Mouse (Mus musculus): ENCODE results near the gene Olfr630. TPM values are rescaled to one million over a fixed set of nuclear protein-coding genes. Genes with fewer than 3 reads are reported as not detected.
A peak's percentile ranks its signal among the peaks of the same experiment; 100 is the strongest.
"Not testable (repeated sequence)": the region's sequence is repeated elsewhere in the genome, so short reads cannot be mapped to it uniquely, and the experiment has no call there.

The Olfr630 gene
- polyA plus RNA-seq (2014; fragmentation: Nextera tagmentation; extraction: Ambion mirVana) = not detected in 2 replicates

DNA sequence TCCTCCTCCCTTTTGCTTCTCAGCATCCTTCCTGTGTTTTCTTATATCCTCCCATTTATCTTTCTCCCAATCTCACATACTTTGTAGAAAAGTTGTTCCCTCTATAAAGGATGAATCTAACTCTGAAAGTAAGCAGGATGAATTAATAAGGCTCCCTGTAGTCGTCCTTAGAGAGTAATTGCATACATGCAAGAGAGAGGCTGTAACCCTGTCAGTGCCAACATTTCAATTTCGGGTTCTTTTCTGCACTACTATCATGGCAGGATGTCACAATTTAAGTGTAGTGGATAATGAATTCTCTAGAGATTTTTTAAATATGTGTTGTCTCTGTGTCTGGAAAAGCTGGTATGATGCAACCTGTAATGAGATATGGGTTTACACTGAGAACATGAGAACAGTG lies at the start of gene Olfr630:
Olfr630 (minus strand) TSS at position 101 of the 400 bp plus-strand sequence.
- H3K9me3 ChIP-seq (replicated peaks; ENCODE audit: control insufficient read depth, low read length) = no peaks in the 10 kb centered on the region
- H3K27me3 ChIP-seq (ENCODE audit: control insufficient read depth, insufficient read depth, low read length) = no peaks in the 10 kb centered on the region
- DNase-seq (ENCODE audit: low spot score) (no peak), ATAC-seq (replicated peaks; ENCODE audit: insufficient number of reproducible peaks, low FRiP score, low TSS enrichment, low read depth) (no peak)
- no peaks in the 10 kb centered on the region for H3K4me1 ChIP-seq (ENCODE audit: control insufficient read depth, insufficient read depth, low read length)
- H3K4me2 ChIP-seq (ENCODE audit: low read depth, low read length) = no peak within 1 kb of the TSS
- H3K4me3 ChIP-seq (ENCODE audit: low read depth, low read length) = no peak within 1 kb of the TSS
- H3K27ac ChIP-seq (replicated peaks; ENCODE audit: low read depth, low read length) = no peak within 1 kb of the TSS
- 45% methylated on average over 2 of the region's 2 CpGs for WGBS
- no peaks in the 10 kb centered on the region for H3K36me3 ChIP-seq (replicated peaks; ENCODE audit: control insufficient read depth, insufficient read depth, low read depth, low read length)
- no peak within 1 kb of the TSS for H3K9ac ChIP-seq (replicated peaks; ENCODE audit: low read length)

DNA sequence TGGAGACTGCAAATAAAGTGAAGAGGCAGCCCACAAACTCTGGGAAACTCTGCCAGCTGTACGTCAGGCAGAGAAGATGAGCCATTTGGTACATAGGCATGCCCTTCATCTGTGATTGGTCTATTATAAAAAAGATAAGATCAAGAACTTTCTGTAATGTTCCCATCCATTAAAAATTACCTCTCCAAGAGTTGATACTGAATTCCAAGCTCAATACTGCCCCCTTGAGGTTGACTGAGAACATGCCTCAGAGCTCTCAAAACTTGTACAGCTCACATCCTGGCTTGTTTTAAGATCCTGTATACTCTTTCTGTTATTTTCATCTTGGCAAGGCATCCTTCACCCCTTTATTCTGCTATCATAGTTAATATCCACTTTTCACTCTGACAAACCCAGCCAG lies 49.7 kb upstream of the Olfr630 start:
- Histone ChIP-seq H3K4me1 (ENCODE audit: control insufficient read depth, insufficient read depth, low read length) (no peaks in the 10 kb centered on the region), H3K9ac (replicated peaks; ENCODE audit: low read length) (no peak overlapping the region), H3K4me2 (ENCODE audit: low read depth, low read length) (no peak overlapping the region), H3K27ac (replicated peaks; ENCODE audit: low read depth, low read length) (no peak overlapping the region), H3K27me3 (ENCODE audit: control insufficient read depth, insufficient read depth, low read length) (no peaks in the 10 kb centered on the region), H3K4me3 (ENCODE audit: low read depth, low read length) (no peak overlapping the region), H3K36me3 (replicated peaks; ENCODE audit: control insufficient read depth, insufficient read depth, low read depth, low read length) (no peaks in the 10 kb centered on the region), H3K9me3 (replicated peaks; ENCODE audit: control insufficient read depth, low read length) (no peaks in the 10 kb centered on the region)
- 52% methylated on average over 1 of the region's 1 CpGs for WGBS
- DNase-seq (ENCODE audit: low spot score) (peak; percentile 74), ATAC-seq (replicated peaks; ENCODE audit: insufficient number of reproducible peaks, low FRiP score, low TSS enrichment, low read depth) (no peak)

DNA sequence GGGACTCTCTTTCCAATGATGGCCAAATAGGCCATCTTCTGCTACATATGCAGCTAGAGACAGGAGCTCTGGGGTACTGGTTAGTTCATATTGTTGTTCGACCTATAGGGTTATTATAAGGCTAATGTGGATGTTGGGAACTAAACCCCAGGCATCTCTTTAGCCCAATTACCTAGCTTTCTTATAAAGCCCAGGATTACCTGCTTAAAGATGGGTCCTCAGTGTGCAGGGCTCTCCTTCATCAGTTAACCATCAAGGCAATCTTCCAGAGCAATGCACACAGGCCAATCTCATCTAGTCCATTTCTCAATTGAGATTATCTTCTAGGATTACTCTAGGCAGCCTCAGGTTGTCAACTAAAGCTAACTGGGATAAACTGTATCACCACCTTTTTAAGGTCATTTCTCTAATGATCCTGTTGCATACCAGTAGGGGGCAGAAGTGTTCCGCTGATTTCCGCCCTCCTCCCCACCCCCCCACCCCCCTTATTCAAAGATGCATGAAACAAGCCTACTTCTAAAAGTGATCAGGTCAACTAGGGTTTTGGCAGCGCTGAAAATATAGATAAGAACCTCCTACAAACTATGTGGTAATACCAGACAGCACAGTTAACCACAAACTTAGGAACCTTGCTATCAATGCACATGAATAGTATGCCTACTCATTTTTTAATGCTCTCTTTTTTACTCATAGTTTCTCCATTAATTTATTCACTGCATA lies 35.7 kb upstream of the Olfr630 start:
- no peak for DNase-seq (ENCODE audit: low spot score)
- no peaks in the 10 kb centered on the region for H3K4me1 ChIP-seq (ENCODE audit: control insufficient read depth, insufficient read depth, low read length)
- H3K9me3 ChIP-seq (replicated peaks; ENCODE audit: control insufficient read depth, low read length) = no peaks in the 10 kb centered on the region
- H3K4me3 ChIP-seq (ENCODE audit: low read depth, low read length) = no peak overlapping the region
- H3K27me3 ChIP-seq (ENCODE audit: control insufficient read depth, insufficient read depth, low read length) = no peaks in the 10 kb centered on the region
- ATAC-seq (replicated peaks; ENCODE audit: insufficient number of reproducible peaks, low FRiP score, low TSS enrichment, low read depth) = no peak
- no peak overlapping the region for H3K4me2 ChIP-seq (ENCODE audit: low read depth, low read length)
- no peak overlapping the region for H3K9ac ChIP-seq (replicated peaks; ENCODE audit: low read length)
- 18% methylated on average over 4 of the region's 4 CpGs for WGBS
- no peak overlapping the region for H3K27ac ChIP-seq (replicated peaks; ENCODE audit: low read depth, low read length)
- no peaks in the 10 kb centered on the region for H3K36me3 ChIP-seq (replicated peaks; ENCODE audit: control insufficient read depth, insufficient read depth, low read depth, low read length)

DNA sequence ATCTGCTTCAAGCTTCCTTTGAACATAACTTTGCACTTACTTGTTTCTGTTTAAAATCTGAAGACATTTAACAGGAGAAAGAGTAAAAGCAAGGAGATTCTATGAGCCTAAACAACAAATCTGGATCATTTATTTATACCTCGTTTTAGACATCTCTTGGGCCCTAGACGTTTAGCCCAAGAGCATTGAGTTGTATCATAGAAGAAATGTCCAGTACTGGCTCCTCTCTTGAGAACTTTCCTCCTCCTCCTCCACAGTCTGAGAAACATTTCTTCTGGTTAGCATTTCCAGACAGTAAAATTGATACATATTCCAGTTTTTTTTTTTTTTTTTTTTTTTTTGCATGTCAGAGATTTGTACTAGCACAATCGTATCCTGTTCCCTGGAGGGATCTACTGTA lies 34.6 kb upstream of the Olfr630 start, which contains the start of gene Olfr67:
Olfr67 (minus strand) TSS at position 101 of the 400 bp plus-strand sequence.
- no peak within 1 kb of the TSS for H3K9ac ChIP-seq (replicated peaks; ENCODE audit: low read length)
- WGBS = 79% methylated on average over 3 of the region's 3 CpGs
- no peak for ATAC-seq (replicated peaks; ENCODE audit: insufficient number of reproducible peaks, low FRiP score, low TSS enrichment, low read depth)

DNA sequence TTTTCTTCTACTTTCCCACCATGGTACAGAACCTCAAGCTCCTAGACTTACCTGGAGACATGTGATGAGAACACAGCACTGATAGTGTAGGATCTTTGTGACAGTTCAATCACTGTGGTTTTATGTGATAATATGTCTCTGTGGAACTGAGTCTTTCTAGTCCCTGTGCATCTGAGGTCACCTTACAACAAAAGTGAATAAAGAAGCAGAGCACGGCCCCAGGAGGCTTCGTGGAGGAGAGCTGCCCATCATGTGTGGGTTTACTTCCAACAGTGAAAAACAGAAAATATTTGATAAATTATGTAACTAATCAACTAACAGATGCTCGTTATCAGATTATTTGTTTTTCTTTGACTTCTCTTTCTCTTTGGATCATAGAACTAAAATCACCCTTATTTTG lies 22.5 kb upstream of the Olfr630 start, which contains the start of gene Olfr68:
Olfr68 (minus strand) TSS at position 101 of the 400 bp plus-strand sequence.
- no peak for DNase-seq (ENCODE audit: low spot score)
- Histone ChIP-seq H3K36me3 (replicated peaks; ENCODE audit: control insufficient read depth, insufficient read depth, low read depth, low read length) (no peaks in the 10 kb centered on the region), H3K4me2 (ENCODE audit: low read depth, low read length) (no peak within 1 kb of the TSS), H3K4me1 (ENCODE audit: control insufficient read depth, insufficient read depth, low read length) (no peaks in the 10 kb centered on the region), H3K4me3 (ENCODE audit: low read depth, low read length) (no peak within 1 kb of the TSS), H3K27ac (replicated peaks; ENCODE audit: low read depth, low read length) (no peak within 1 kb of the TSS), H3K9me3 (replicated peaks; ENCODE audit: control insufficient read depth, low read length) (no peaks in the 10 kb centered on the region), H3K9ac (replicated peaks; ENCODE audit: low read length) (no peak within 1 kb of the TSS), H3K27me3 (ENCODE audit: control insufficient read depth, insufficient read depth, low read length) (no peaks in the 10 kb centered on the region)
- no peak for ATAC-seq (replicated peaks; ENCODE audit: insufficient number of reproducible peaks, low FRiP score, low TSS enrichment, low read depth)
- 79% methylated on average over 3 of the region's 3 CpGs for WGBS

More for the DNA sequence above, 34.6 kb upstream of the Olfr630 start, which contains the start of gene Olfr67:
- Histone ChIP-seq H3K36me3 (replicated peaks; ENCODE audit: control insufficient read depth, insufficient read depth, low read depth, low read length) (no peaks in the 10 kb centered on the region), H3K27ac (replicated peaks; ENCODE audit: low read depth, low read length) (no peak within 1 kb of the TSS), H3K27me3 (ENCODE audit: control insufficient read depth, insufficient read depth, low read length) (no peaks in the 10 kb centered on the region), H3K4me2 (ENCODE audit: low read depth, low read length) (no peak within 1 kb of the TSS), H3K4me3 (ENCODE audit: low read depth, low read length) (no peak within 1 kb of the TSS), H3K9me3 (replicated peaks; ENCODE audit: control insufficient read depth, low read length) (no peaks in the 10 kb centered on the region), H3K4me1 (ENCODE audit: control insufficient read depth, insufficient read depth, low read length) (no peaks in the 10 kb centered on the region)
- DNase-seq (ENCODE audit: low spot score) = no peak

DNA sequence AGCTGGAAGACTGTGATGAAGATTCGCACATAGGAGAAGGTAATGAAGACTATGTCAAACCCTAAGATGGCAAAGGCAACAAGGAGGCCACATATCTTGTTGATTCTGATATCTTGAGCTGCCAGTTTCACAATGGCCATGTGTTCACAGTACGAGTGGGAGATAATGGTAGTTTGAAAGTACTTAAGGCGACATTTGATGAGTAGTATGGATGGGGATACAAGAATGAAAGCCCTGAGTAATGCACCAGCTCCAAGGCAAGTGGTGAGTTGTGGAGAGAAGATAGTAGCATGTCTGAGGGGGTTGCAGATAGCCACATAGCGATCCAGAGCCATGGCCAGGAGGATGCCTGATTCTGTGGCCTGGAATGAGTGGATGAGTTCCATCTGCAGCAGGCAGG lies 20.5 kb upstream of the Olfr630 start:
- H3K4me1 ChIP-seq (ENCODE audit: control insufficient read depth, insufficient read depth, low read length); H3K4me3 ChIP-seq (ENCODE audit: low read depth, low read length); H3K4me2 ChIP-seq (ENCODE audit: low read depth, low read length); H3K27ac ChIP-seq (replicated peaks; ENCODE audit: low read depth, low read length); ATAC-seq (replicated peaks; ENCODE audit: insufficient number of reproducible peaks, low FRiP score, low TSS enrichment, low read depth); DNase-seq (ENCODE audit: low spot score); H3K27me3 ChIP-seq (ENCODE audit: control insufficient read depth, insufficient read depth, low read length); H3K9me3 ChIP-seq (replicated peaks; ENCODE audit: control insufficient read depth, low read length); H3K9ac ChIP-seq (replicated peaks; ENCODE audit: low read length); H3K36me3 ChIP-seq (replicated peaks; ENCODE audit: control insufficient read depth, insufficient read depth, low read depth, low read length): not testable (repeated sequence)
- WGBS = 86% methylated on average over 4 of the region's 4 CpGs

DNA sequence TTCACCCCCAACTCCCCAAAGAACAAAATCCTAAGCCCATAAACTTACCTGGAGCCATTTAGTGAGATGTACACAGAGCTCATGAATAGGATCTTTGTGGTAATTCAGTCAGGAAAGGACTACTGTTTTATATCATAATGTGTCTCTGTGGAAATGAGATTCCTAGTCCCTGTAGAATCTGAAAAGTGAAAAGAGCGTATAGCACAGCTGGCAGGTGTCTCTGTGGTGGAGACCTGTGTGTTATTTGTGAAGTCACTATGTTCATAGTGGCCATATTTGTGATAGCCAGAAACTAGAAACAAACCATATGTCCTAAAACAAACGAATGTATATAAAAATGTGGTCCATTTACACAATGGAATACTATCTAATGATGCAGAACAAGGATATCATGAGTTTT lies 14.4 kb upstream of the Olfr630 start, which contains the start of gene Olfr69:
Olfr69 (minus strand) TSS at position 101 of the 400 bp plus-strand sequence.
- Histone ChIP-seq H3K4me1 (ENCODE audit: control insufficient read depth, insufficient read depth, low read length) (no peaks in the 10 kb centered on the region), H3K9me3 (replicated peaks; ENCODE audit: control insufficient read depth, low read length) (no peaks in the 10 kb centered on the region), H3K9ac (replicated peaks; ENCODE audit: low read length) (no peak within 1 kb of the TSS), H3K27ac (replicated peaks; ENCODE audit: low read depth, low read length) (no peak within 1 kb of the TSS), H3K27me3 (ENCODE audit: control insufficient read depth, insufficient read depth, low read length) (no peaks in the 10 kb centered on the region), H3K4me3 (ENCODE audit: low read depth, low read length) (no peak within 1 kb of the TSS), H3K36me3 (replicated peaks; ENCODE audit: control insufficient read depth, insufficient read depth, low read depth, low read length) (no peaks in the 10 kb centered on the region), H3K4me2 (ENCODE audit: low read depth, low read length) (no peak within 1 kb of the TSS)
- 81% methylated on average over 2 of the region's 2 CpGs for WGBS
- ATAC-seq (replicated peaks; ENCODE audit: insufficient number of reproducible peaks, low FRiP score, low TSS enrichment, low read depth) (no peak), DNase-seq (ENCODE audit: low spot score) (no peak)

DNA sequence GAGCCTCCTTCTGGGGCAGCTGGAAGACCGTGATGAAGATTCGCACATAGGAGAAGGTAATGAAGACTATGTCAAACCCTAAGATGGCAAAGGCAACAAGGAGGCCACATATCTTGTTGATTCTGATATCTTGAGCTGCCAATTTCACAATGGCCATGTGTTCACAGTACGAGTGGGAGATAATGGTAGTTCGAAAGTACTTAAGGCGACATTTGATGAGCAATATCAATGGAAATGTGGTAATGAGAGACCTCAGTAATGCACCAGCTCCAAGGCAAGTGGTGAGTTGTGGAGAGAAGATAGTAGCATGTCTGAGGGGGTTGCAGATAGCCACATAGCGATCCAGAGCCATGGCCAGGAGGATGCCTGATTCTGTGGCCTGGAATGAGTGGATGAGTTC lies 10.6 kb upstream of the Olfr630 start:
- not testable (repeated sequence) for H3K27ac ChIP-seq (replicated peaks; ENCODE audit: low read depth, low read length); DNase-seq (ENCODE audit: low spot score); H3K4me2 ChIP-seq (ENCODE audit: low read depth, low read length); H3K4me1 ChIP-seq (ENCODE audit: control insufficient read depth, insufficient read depth, low read length); H3K36me3 ChIP-seq (replicated peaks; ENCODE audit: control insufficient read depth, insufficient read depth, low read depth, low read length); H3K27me3 ChIP-seq (ENCODE audit: control insufficient read depth, insufficient read depth, low read length); H3K9ac ChIP-seq (replicated peaks; ENCODE audit: low read length); H3K4me3 ChIP-seq (ENCODE audit: low read depth, low read length); H3K9me3 ChIP-seq (replicated peaks; ENCODE audit: control insufficient read depth, low read length); ATAC-seq (replicated peaks; ENCODE audit: insufficient number of reproducible peaks, low FRiP score, low TSS enrichment, low read depth)
- WGBS = 87% methylated on average over 5 of the region's 6 CpGs

Measured in embryonic facial prominence, embryonic 11.5 days (tissue).